Mouse (Mus musculus) left cerebral cortex, adult 2 months (tissue): Measurements from ENCODE around the gene Socs5. TPM values are rescaled to one million over a fixed set of nuclear protein-coding genes. Genes with fewer than 3 reads are reported as not detected.

Experiments used
- DNase-seq, 2 experiments: peaks; one replicate each; pipeline ENCODE4 v3.0.0; 2021 to 2022; ENCODE audit warnings: low spot score in 2 of 2, mixed read lengths in 1 of 2; ENCODE audit errors: extremely low spot score in 1 of 2
- H3K27ac ChIP-seq: fragments of 200-600 bp; 2 replicates; pipeline ENCODE4 v1.8.1; 2022
- H3K4me3 ChIP-seq: fragments of 200-600 bp; 2 replicates; pipeline ENCODE4 v1.8.1; 2022
- CTCF ChIP-seq: fragments of 200-600 bp; IDR thresholded peaks from 2 replicates; pipeline ENCODE4 v1.8.1; 2022; ENCODE audit warnings: antibody characterized with exemption, mild to moderate bottlenecking, moderate library complexity
- intact Hi-C: fragments of 180-260 bp; cut with DNase I; formaldehyde crosslinking; loops from one replicate; pipeline ENCODE4 v1.15.1; 2025
- total RNA-seq, 2 experiments: library from RNA; stranded (reverse); gene quantifications; 2 replicates each; pipeline ENCODE4 v1.2.3; 2021

Gene Socs5
- total RNA-seq, 2 experiments from 2014 or later, result 126 to 129 TPM

DNA sequence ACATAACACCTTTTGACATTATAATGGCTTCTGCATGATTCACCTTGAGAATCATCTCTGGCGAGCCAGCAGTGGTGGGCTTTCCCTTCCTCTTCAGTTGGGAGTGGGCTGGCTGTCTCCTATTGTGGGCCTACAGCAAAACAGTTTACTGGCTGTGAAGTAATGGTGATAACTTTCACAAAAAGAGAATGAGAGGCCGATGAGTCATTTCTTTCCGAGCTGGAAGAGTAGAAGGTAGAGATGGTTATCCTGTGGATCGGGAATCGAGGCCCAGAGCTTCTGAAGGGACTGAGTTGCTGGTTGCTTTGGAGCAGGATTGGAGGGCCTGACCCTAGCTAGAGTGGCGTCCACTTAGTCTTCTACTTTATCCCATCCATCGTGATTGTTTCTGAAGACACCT, 2.0 kb downstream of the Socs5 start:
- DNase-seq, result no peak
- H3K27ac ChIP-seq, result no peak overlapping the region
- no peak for TF ChIP-seq CTCF
- intact Hi-C loops, result loop anchor here (5.0 kb wide), 2 partner anchors 67 to 147 kb away; partner anchors contain the start of gene Rhoq
- no peak overlapping the region; the same call in 1 of the 2 replicates for H3K4me3 ChIP-seq

- Histone ChIP-seq H3K4me3 (no peak overlapping the region), H3K27ac (no peak overlapping the region)
- TF ChIP-seq CTCF, result no peak
- intact Hi-C loops, result no loop called here
- DNase-seq, result no peak
These were observed 5.5 kb downstream of the Socs5 start for GRCm38 (mm10) chr17:87112852-87113592.

DNA sequence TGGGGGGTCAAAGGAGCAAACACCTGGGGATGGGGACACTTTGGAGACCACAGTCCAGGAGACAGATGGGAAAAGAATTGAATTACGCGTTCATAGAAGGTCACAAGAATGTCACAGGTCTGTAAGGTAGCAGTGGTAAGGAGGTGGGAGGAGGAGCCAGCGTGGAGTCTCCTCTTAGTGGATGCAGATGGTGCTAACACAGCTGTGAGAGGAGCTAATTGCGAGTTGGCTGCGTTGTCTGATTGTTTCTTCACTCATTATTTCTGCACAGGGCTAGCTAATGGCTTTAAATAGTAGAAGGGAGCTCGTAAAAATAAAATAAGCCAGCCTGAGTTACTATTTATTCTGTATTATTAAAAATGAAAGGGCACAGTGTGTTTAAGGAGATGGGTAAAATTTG, 8.1 kb downstream of the Socs5 start:
- intact Hi-C loops, result no loop called here
- no peak for DNase-seq
- no peak overlapping the region for H3K4me3 ChIP-seq
- TF ChIP-seq CTCF, result no peak
- no peak overlapping the region for H3K27ac ChIP-seq

- intact Hi-C loops, result no loop called here
- no peak for TF ChIP-seq CTCF
- no peak for DNase-seq
- H3K4me3 ChIP-seq, result no peak overlapping the region
- H3K27ac ChIP-seq, result no peak overlapping the region
These were observed 11.6 kb downstream of the Socs5 start for GRCm38 (mm10) chr17:87118966-87119526.

DNA sequence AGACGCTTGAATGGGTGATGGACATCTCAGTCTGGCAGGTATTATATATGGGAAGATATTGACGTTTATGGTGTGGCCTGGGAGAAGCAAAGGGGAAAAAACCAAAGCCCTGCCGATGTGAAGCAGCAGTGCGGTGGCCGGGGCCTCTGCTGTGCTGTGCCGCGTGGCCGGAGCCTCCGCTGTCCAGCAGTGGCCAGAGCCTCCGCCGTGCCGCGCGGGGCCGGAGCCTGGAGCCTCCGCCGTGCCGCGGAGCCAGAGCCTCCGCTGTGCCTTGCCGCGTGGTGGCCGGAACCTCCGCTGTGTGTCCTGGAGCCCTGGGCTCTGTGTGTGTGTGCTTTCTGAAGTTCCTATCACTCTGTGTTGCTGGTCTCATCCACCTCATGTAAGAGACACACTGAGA, 17.9 kb downstream of the Socs5 start:
- intact Hi-C loops, result no loop called here
- H3K4me3 ChIP-seq, result no peak overlapping the region
- no peak for TF ChIP-seq CTCF
- no peak overlapping the region for H3K27ac ChIP-seq
- DNase-seq, result no peak

DNA sequence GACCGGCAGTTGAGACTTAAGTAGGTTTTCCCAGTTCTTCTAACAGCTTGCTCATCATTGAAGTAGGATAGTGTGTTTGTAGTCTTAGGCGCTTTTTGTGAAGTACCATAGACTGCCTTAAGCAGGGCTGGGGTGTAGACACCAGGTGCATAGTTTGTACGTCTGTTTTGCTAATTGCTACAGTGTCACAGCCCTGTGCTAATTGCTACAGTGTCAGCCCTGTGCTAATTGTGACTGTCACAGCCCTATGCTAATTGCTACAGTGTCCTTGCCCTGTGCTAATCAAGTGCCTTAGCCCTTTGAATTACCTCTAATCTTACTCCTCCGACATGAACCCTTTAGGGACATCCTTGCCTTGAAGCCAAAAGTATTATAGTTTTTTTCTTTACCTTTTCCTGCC, 24.8 kb downstream of the Socs5 start:
- Histone ChIP-seq H3K27ac (no peak overlapping the region), H3K4me3 (no peak overlapping the region)
- no peak for DNase-seq
- TF ChIP-seq CTCF, result no peak
- intact Hi-C loops, result no loop called here

- H3K27ac ChIP-seq, result no peak overlapping the region
- no peak overlapping the region for H3K4me3 ChIP-seq
- DNase-seq, result no peak
- TF ChIP-seq CTCF, result peak; percentile 19
- intact Hi-C loops, result no loop called here
These were observed 26.3 kb downstream of the Socs5 start for GRCm38 (mm10) chr17:87133823-87134222.

DNA sequence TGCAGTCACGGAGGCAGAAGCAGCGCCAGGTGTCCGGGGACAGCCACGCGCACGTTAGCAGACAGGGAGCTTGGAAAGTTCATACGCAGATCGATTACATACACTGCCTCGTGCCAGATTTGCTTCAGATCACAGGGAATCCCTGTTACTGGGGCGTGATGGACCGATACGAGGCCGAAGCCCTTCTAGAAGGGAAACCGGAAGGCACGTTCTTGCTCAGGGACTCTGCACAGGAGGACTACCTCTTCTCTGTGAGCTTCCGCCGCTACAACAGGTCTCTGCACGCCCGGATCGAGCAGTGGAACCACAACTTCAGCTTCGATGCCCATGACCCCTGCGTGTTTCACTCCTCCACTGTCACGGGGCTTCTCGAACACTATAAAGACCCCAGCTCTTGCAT, 27.2 kb downstream of the Socs5 start:
- Histone ChIP-seq H3K4me3 (no peak overlapping the region), H3K27ac (no peak overlapping the region)
- no peak for DNase-seq
- intact Hi-C loops, result no loop called here
- no peak for TF ChIP-seq CTCF

DNA sequence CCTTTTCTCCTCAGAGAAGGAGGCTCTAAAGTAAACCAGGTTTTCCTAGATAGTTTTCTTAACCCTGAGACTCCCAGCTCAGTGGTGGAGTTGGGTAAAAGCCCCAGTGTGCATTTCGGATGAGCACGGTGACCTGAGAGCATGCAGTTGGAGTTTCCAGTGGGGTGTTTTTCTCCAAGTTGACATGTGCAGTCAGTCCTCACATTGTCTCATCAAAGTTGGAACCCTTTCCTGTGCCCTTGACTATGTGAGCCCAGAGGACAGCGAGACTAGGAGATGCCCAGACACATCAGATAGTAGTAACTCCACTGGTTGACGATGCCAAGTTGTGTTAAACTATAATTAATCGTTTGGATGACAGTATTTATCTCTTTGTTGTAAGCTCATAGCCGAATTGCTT, 28.3 kb downstream of the Socs5 start:
- Histone ChIP-seq H3K27ac (no peak overlapping the region), H3K4me3 (no peak overlapping the region)
- no peak for TF ChIP-seq CTCF
- no peak for DNase-seq
- intact Hi-C loops, result no loop called here

DNA sequence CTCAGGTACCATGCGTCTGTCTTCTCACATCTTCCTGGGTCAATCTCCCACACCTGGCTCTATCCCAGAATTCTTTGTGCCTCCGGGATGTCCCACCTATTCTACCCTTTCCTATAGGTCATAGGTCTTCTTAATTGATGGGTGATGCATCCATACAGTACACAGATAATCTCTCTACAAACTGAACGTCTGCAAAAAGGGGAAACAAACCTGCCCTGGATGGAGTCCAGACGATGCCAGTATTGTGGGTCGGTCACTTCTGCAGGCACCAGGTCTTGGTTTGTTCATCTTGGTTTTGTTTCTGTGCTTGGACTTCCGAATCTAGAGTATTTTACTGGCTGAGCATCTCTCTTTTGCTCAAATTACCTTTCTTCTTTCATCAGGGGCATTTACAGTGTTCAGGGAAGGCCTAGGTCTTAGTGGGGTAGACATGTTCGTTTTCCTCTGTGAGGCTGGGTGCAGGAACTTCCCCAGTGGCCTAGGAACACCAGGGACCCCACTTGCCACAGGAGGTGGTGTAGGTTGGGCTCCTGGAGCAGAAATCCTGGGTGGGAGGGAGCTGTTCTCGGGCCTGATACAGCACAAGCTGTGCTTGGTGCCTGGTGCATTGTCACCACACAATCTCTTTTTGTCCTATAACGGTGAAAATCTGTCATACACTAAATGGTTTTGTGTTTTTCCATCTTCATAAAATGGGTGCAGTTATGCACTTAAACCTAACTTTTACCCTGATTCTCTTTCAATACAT, 33.9 kb downstream of the Socs5 start:
- Histone ChIP-seq H3K27ac (no peak overlapping the region), H3K4me3 (no peak overlapping the region)
- intact Hi-C loops, result no loop called here
- no peak for DNase-seq
- TF ChIP-seq CTCF, result no peak

DNA sequence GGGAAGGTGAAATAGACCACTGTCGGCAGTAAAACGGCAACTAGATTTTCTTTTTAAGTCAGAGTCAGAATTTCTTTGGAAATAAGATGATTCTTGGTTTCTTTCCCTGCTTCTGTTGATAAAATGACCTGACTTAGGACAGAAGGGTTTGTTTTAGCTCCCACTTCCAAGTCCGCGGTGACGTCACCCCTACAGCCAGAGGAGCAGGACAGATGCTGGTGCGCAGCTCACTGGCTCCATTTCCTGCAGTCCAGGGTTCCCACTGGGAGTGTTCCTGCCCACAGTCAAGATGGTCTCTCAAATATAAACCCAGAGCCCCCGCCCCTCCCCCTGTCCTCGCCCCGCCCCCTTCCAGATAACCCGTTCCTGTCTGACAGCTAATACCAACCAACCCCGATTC, 34.8 kb downstream of the Socs5 start:
- H3K27ac ChIP-seq, result no peak overlapping the region
- DNase-seq, result no peak
- no peak for TF ChIP-seq CTCF
- 0 out of 2 replicates have a peak overlapping the region, but pooled peaks have one; percentile 7 for H3K4me3 ChIP-seq
- intact Hi-C loops, result no loop called here

- no peak overlapping the region for H3K4me3 ChIP-seq
- no peak overlapping the region for H3K27ac ChIP-seq
- no peak for DNase-seq
- intact Hi-C loops, result no loop called here
- TF ChIP-seq CTCF, result no peak
These were observed 35.7 kb downstream of the Socs5 start for GRCm38 (mm10) chr17:87143186-87143585.
